Mouse (Mus musculus) left cerebral cortex, adult 2 months (tissue): ENCODE measurements around the gene Bpifb6. TPM values are rescaled to one million over a fixed set of nuclear protein-coding genes. Genes with fewer than 3 reads are reported as not detected.

Experiments
- DNase-seq, 2 experiments: peaks; one replicate each; pipeline ENCODE4 v3.0.0; 2021 to 2022; ENCODE audit warnings: low spot score in 2 of 2, mixed read lengths in 1 of 2; ENCODE audit errors: extremely low spot score in 1 of 2
- H3K27ac ChIP-seq: fragments of 200-600 bp; 2 replicates; pipeline ENCODE4 v1.8.1; 2022
- H3K4me3 ChIP-seq: fragments of 200-600 bp; 2 replicates; pipeline ENCODE4 v1.8.1; 2022
- CTCF ChIP-seq: fragments of 200-600 bp; IDR thresholded peaks from 2 replicates; pipeline ENCODE4 v1.8.1; 2022; ENCODE audit warnings: antibody characterized with exemption, mild to moderate bottlenecking, moderate library complexity
- intact Hi-C: fragments of 180-260 bp; cut with DNase I; formaldehyde crosslinking; loops from one replicate; pipeline ENCODE4 v1.15.1; 2025
- total RNA-seq, 2 experiments: library from RNA; stranded (reverse); gene quantifications; 2 replicates each; pipeline ENCODE4 v1.2.3; 2021

Bpifb6 gene
- total RNA-seq, 2 experiments from 2014 or later: not detected

DNA sequence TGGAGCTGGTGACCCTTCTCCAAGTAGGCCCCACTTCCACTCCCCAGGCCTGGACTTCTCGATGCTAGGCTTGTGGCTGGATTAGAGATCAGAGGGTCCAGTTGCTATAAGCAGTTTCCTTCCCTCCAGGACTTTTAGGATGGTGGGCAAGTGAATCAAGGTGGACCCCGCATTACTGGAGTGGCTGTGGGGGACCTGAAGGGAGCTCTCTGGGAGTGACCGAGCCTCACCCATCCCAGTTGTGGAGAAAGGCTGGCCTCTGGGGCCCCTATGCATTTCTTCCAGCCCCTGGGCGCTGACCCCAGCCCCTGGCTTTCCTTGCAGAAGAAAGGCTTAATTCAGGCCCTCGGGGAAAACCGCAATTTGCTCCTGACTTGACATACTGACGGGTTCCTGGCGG lies 17.7 kb downstream of the Bpifb6 start, which contains the start of gene Bpifb3:
Gene Bpifb3, plus strand, starts transcription at position 301 of the 400 bp plus-strand sequence.
- no peak for TF ChIP-seq CTCF
- Histone ChIP-seq H3K4me3 (no peak within 1 kb of the TSS), H3K27ac (no peak within 1 kb of the TSS)
- intact Hi-C loops: no loop called here
- DNase-seq: no peak

DNA sequence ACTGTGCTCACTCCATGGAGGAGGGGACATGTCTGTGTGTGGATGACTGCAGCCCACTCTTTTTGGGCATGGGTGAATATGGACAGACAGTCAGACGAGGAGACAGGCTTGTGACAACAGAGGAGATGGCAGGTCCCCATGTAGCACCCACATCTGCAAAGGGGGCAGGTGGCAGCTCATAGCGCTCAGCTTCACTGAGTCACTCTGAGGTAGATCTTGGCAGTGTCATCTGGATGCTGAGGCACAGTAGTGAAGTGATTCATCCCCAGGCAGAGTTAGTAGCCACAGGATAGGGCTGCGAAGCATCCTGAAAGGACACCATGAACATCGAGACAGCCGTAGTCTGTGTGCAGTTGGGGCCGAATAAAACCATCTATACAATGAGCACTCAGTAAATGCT lies 21.1 kb downstream of the Bpifb6 start:
- no peak overlapping the region for H3K27ac ChIP-seq
- no peak for TF ChIP-seq CTCF
- DNase-seq: peak; percentile 18 to 35
- intact Hi-C loops: loop anchor here (2.0 kb wide), 1 partner anchor 42 kb away; no protein-coding TSS in a partner anchor
- no peak overlapping the region for H3K4me3 ChIP-seq

DNA sequence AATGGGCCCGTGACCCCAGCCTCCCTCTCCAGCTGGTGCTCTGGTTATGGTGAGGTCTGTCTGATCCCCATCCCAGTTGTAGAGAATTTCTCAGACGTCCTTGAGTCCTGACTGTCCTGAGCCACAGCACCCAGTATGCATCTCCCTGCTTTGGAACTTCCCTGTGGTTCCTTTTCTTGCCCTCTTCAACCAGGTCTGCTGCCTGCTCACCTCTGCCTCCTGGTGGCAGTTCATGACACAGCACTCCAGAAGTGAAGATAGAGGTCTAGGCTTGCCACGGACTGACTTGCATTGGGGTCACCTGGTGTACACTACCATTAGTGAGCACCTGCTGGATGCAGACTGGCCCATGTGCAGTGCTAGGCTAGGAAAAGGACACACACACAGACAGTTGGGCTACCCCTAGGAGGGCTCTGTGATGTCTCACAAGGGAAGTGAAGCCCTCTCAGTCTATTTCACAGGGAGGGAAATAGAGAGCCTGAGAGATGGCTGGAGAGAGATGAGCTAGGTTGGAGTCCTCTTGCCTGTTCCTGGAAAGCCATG lies 29.8 kb downstream of the Bpifb6 start:
- peak; percentile 77 for TF ChIP-seq CTCF
- intact Hi-C loops: loop anchor here (2.0 to 5.0 kb wide), 3 partner anchors 78 to 263 kb away; no protein-coding TSS in a partner anchor
- H3K4me3 ChIP-seq: no peak overlapping the region
- H3K27ac ChIP-seq: no peak overlapping the region
- peak; percentile 25 to 47 for DNase-seq

DNA sequence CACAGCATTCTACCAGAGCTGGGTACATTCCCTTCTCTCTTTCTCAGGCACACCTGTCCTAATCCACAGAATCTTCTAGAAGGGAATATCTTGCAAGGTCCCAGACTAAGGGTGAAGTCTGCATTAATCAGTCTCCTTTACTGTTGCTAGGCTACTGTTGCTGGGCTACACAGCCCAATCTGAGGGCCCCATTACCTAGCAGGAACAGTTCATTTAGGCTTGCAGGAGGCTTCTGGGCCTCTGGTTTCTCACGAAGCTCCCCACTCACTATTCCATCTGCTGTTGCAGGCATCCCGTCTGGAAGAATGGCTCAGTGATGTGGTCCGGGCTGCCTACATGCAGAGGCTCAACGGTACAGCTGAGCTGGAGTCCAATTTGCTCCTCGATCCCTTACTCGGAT lies 30.9 kb downstream of the Bpifb6 start:
- intact Hi-C loops: loop anchor here (2.0 to 5.0 kb wide), 2 partner anchors 79 to 124 kb away; no protein-coding TSS in a partner anchor
- DNase-seq: no peak
- no peak for TF ChIP-seq CTCF
- no peak overlapping the region for H3K27ac ChIP-seq
- no peak overlapping the region for H3K4me3 ChIP-seq

DNA sequence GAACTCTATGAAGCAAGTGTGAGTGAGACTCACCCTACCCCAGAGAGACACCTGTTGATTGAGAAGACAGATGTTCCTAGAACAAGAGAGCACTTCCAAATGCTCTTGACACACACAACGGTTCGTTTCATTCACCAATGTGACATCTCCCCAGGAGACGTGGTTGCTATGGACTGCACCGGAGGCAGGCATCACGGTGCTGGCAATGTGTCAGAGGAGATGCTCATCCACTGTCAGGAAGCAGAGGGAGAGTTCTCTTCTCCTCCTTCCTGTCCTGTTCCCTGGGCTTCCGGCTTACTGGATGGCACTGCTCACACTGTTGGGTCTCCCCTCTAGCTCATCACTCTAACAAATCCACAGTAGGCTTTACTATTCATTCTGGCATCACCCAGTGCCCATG lies 33.1 kb downstream of the Bpifb6 start:
- no peak for TF ChIP-seq CTCF
- Histone ChIP-seq H3K27ac (no peak overlapping the region), H3K4me3 (no peak overlapping the region)
- intact Hi-C loops: loop anchor here (5.0 kb wide), 1 partner anchor 81 kb away; no protein-coding TSS in a partner anchor
- no peak for DNase-seq

DNA sequence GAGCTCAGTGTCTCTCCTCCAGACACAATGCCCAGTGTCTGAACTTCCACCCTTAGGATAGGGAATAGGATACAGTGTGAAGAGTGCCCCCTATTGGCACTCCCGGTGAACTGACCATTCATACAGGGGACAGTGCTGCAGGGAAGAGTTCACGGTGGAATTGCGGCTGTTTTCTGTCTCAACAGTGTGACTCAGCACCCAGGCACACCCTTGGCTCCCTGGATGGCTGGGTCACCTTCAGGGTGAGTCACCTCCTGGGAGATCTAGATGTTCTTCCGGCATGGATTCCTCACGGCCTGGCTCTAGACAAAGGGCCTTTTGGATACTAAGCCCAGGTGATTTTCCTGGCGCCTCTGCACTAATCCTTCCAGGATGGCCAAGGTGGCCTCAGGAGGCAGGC lies 35.2 kb downstream of the Bpifb6 start:
- H3K27ac ChIP-seq: no peak overlapping the region
- H3K4me3 ChIP-seq: no peak overlapping the region
- no peak; the same call in 1 of the 2 replicates for TF ChIP-seq CTCF
- intact Hi-C loops: no loop called here
- no peak for DNase-seq

DNA sequence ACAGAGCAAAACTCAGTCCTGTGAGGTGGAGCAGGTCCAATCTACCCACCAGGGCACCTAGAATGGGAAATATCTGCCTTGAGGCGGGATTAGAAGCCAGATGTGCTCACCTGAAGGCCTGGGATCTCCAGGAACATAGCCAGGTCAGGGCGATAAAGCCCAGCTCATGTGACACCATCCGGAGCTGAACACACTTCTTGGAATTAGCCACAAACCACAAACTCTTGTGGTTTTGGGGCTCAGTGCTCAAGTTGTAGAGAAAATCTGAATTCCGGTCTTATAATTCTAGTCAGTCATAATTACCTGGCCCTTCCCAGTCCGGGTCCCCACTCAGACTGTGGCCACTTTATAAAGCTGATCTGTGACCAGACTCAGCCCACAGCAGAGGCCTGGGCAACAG lies 37.7 kb downstream of the Bpifb6 start, which contains the start of gene Bpifb4:
Gene Bpifb4, plus strand, starts transcription at position 370 of the 400 bp plus-strand sequence.
- DNase-seq: no peak
- no peak within 1 kb of the TSS for H3K27ac ChIP-seq
- H3K4me3 ChIP-seq: no peak within 1 kb of the TSS
- intact Hi-C loops: no loop called here
- no peak for TF ChIP-seq CTCF

DNA sequence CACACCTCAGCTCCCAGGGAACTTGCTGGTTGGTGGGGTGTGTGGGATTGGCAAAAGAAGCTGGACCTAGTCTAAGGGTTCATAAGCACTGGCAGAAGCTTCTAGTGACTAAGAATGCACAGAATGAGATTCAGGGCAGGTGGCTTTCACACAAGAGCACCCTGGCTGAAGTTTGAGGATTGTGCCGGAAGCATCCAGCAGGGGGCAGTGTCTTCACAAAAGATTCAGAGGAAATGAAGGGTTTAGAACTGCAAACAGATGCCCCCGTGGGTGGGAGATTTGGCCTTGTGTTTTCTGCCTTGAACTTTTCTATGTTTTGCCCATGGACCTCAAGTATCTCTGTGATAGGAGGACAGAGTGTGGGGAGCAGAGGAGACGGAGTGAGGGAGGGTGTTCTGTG lies 43.3 kb downstream of the Bpifb6 start:
- peak; percentile 83 for TF ChIP-seq CTCF
- Histone ChIP-seq H3K4me3 (no peak overlapping the region), H3K27ac (no peak overlapping the region)
- DNase-seq: peak; percentile 39 to 68
- intact Hi-C loops: loop anchor here (5.0 kb wide), 1 partner anchor 214 kb away; no protein-coding TSS in a partner anchor

DNA sequence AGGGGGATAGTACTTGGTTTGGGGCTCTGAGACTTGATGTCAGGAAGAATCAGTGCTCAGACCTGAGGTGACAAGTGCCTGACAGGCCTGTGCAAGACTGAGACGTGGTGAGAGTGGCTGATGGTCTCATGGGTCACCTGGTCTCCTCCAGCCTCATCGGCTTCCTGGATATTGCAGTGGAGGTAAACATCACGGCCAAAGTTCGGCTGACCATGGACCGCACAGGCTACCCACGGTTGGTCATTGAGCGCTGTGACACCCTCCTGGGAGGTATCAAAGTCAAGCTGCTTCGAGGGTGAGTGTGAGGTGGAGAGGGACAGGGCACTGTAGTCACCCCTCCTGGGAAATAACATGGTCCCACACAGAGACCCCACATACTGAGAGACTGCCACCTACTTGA lies 44.4 kb downstream of the Bpifb6 start:
- H3K4me3 ChIP-seq: no peak overlapping the region
- no peak for DNase-seq
- H3K27ac ChIP-seq: no peak overlapping the region
- intact Hi-C loops: loop anchor here (5.0 kb wide), 1 partner anchor 213 kb away; no protein-coding TSS in a partner anchor
- TF ChIP-seq CTCF: no peak

DNA sequence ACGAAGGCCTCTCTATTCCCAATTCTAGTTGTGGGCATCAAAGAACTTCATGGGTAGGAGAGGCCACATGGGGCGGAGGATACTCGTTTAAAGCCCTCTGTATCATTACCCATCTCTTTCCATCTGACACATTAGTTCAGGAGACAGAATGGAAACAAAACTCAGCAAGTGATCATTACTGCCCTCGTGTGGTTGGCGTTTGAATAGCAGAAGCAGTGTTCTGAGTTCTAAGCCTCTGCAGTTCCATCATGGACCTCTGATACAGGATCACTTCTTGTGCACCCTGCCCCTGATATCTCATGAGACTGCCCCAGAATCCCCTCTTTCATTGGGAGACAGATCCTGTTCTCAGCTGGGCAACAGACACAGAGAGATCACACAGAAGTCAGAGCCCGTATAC lies 52.7 kb downstream of the Bpifb6 start:
- intact Hi-C loops: loop anchor here (5.0 kb wide), 2 partner anchors 141 to 286 kb away; no protein-coding TSS in a partner anchor
- Histone ChIP-seq H3K27ac (no peak overlapping the region), H3K4me3 (no peak overlapping the region)
- peak; percentile 81 for TF ChIP-seq CTCF
- peak; percentile 37 to 63 for DNase-seq

DNA sequence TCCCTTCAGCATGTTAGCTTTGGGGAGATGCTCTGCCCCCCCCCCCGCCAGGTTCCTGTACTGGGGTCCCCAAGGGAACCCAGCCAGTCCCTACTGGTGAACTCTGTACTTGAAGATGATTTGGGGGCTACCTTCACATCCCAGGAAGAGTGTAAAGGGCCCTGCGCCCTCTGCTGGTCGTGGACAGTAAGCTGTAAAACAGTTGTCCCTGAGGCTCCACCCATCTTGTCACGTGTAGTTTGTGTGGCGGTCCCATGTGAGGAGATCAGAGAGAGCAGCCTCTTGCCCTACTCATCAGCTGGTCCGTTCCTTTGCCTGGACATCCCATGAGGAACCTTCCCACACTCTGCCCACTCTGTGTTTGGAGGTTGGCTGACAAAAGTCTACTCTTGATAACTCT lies 53.6 kb downstream of the Bpifb6 start:
- Histone ChIP-seq H3K4me3 (no peak overlapping the region), H3K27ac (no peak overlapping the region)
- peak; percentile 54 for TF ChIP-seq CTCF
- DNase-seq: no peak
- intact Hi-C loops: loop anchor here (5.0 kb wide), 2 partner anchors 142 to 287 kb away; no protein-coding TSS in a partner anchor

Other genes with a start within 250 kb of the Bpifb6 start
- gene Dnmt3c, start 203.7 kb upstream of the Bpifb6 start, total RNA-seq: under 1 TPM in 1 of 2 experiments, not detected in 1; 0.16 TPM
- 10 to 100 TPM; 76.5 to 83.6 TPM for gene Mapre1, start 159.1 kb upstream of the Bpifb6 start, total RNA-seq
- gene Efcab8, start 120.5 kb upstream of the Bpifb6 start, total RNA-seq: under 1 TPM; 0.16 to 0.38 TPM
- not detected for gene Sun5, start 29.3 kb upstream of the Bpifb6 start, total RNA-seq
- gene Bpifb2, start 25.3 kb upstream of the Bpifb6 start, total RNA-seq: not detected
- gene Bpifb3, start 17.8 kb downstream of the Bpifb6 start, total RNA-seq: not detected
- not detected for gene Bpifb4, start 37.8 kb downstream of the Bpifb6 start, total RNA-seq
- gene Bpifa6, start 74.6 kb downstream of the Bpifb6 start, total RNA-seq: not detected
- gene Bpifa2, start 107.9 kb downstream of the Bpifb6 start, total RNA-seq: not detected
- gene Bpifa3, start 229.9 kb downstream of the Bpifb6 start, total RNA-seq: not detected
- gene Bpifa1, start 242.5 kb downstream of the Bpifb6 start, total RNA-seq: not detected